Mouse (Mus musculus) lung, embryonic 16.5 days (tissue): Measurements from ENCODE around the gene Mfap5. TPM values are rescaled to one million over a fixed set of nuclear protein-coding genes. Genes with fewer than 3 reads are reported as not detected.
A peak's percentile ranks its signal among the peaks of the same experiment; 100 is the strongest.
"Not testable (repeated sequence)": the region's sequence is repeated elsewhere in the genome, so short reads cannot be mapped to it uniquely, and the experiment has no call there.

Experiments
- ATAC-seq: fragments of 200-750 bp; cut with Nextera tagmentation; 2 replicates; pipeline ENCODE4 v1.8.0; 2017; ENCODE audit warnings: low read depth, mild to moderate bottlenecking, moderate library complexity
- H3K27ac ChIP-seq: fragments of 300-500 bp; sonication (generic); 2 replicates; pipeline ENCODE4 v1.5.1; 2014; ENCODE audit warnings: mild to moderate bottlenecking, control low read depth, low read length
- H3K27me3 ChIP-seq: fragments of 300-500 bp; sonication (generic); 2 replicates; pipeline ENCODE4 v1.6.1; 2014; ENCODE audit warnings: low read depth, low read length, mixed read lengths; ENCODE audit not compliant: control insufficient read depth, insufficient read depth
- H3K36me3 ChIP-seq: fragments of 300-500 bp; sonication (generic); 2 replicates; pipeline ENCODE4 v1.6.1; 2014; ENCODE audit warnings: low read length; ENCODE audit not compliant: control insufficient read depth, insufficient read depth
- H3K4me1 ChIP-seq: fragments of 300-500 bp; sonication (generic); replicated peaks from 2 replicates; pipeline ENCODE4 v1.6.1; 2014; ENCODE audit warnings: low read length, mixed read lengths; ENCODE audit not compliant: control insufficient read depth, insufficient read depth
- H3K4me2 ChIP-seq: fragments of 300-500 bp; sonication (generic); 2 replicates; pipeline ENCODE4 v1.6.1; 2014; ENCODE audit warnings: low read depth, low read length, control low read depth
- H3K4me3 ChIP-seq: fragments of 300-500 bp; sonication (generic); 2 replicates; pipeline ENCODE4 v1.5.1; 2014; ENCODE audit warnings: mild to moderate bottlenecking, low read length, control low read depth
- H3K9ac ChIP-seq: fragments of 300-500 bp; sonication (generic); 2 replicates; pipeline ENCODE4 v1.6.1; 2014; ENCODE audit warnings: low read length, control low read depth
- H3K9me3 ChIP-seq: fragments of 300-500 bp; sonication (generic); 2 replicates; pipeline ENCODE4 v1.6.1; 2016; ENCODE audit warnings: low read length; ENCODE audit not compliant: control insufficient read depth
- WGBS: fragments of 180-500 bp; shearing (Covaris S2); extraction: QIAGEN DNeasy Blood & Tissue Kit; methylation state at CpG from one replicate; pipeline ENCODE4 v1.1.7; 2014; 5-methylcytosine and 5-hydroxymethylcytosine counted together
- polyA plus RNA-seq: library from polyadenylated mRNA; unstranded; fragments of >200 nt; fragmentation: Nextera tagmentation; extraction: Ambion mirVana; gene quantifications from 2 replicates; pipeline ENCODE4 v1.2.1, GENCODE M21; 2015

Mfap5 gene
- polyA plus RNA-seq, 1 experiment from 2014 or later = 26.4 TPM

DNA sequence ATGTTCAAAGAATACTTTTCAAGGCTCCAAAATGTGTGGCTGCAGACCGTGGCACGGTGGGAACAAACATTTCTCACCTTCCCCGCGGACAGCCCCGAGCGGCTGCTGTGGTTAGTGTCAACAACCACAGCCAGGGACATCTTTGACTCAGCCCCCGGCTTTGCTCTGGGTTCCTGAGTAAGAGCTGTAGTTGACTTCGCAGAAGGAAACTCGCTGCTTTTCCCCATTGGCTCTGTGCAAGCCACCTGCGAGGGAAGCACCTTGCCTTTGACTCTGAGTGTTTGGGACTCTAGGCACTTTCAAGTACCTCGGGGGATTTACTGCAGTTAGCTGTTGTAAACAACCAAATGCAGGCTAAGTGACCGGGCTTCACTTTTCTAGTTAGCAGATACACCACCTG is 22.0 kb downstream of the Mfap5 start:
- Histone ChIP-seq H3K36me3 (no peaks in the 10 kb centered on the region), H3K4me2 (no peak overlapping the region), H3K4me3 (no peak overlapping the region), H3K27ac (no peak overlapping the region), H3K27me3 (no peaks in the 10 kb centered on the region), H3K9ac (no peak overlapping the region), H3K9me3 (no peaks in the 10 kb centered on the region), H3K4me1 (peaks cover under 1% of the 10 kb centered on the region; the same call in 1 of the 2 replicates)
- ATAC-seq = no peak
- 22% methylated on average over 12 of the region's 12 CpGs for WGBS

DNA sequence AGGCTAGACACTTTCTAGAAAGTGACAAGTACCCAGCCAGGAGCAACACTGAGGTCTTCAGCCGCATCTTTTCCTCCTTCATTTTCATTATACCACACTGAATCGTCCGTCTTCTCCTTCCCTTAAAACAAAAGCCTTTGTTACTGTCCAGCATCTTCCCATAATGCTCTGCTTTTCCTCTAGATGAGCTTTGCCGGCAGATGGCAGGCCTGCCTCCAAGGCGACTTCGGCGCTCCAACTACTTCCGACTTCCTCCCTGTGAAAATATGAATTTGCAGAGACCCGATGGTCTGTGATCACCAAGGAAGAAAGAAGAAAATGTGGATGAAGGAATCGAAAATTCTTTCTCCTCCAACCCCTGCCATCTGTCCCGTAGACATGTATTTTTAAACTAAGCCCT is 22.5 kb downstream of the Mfap5 start:
- WGBS = 74% methylated on average over 11 of the region's 11 CpGs
- Histone ChIP-seq H3K9ac (no peak overlapping the region), H3K27ac (no peak overlapping the region), H3K9me3 (no peaks in the 10 kb centered on the region), H3K27me3 (no peaks in the 10 kb centered on the region), H3K4me2 (no peak overlapping the region), H3K36me3 (no peaks in the 10 kb centered on the region), H3K4me1 (peaks cover 5% of the 10 kb centered on the region; the same call in 1 of the 2 replicates), H3K4me3 (no peak overlapping the region)
- ATAC-seq = no peak

DNA sequence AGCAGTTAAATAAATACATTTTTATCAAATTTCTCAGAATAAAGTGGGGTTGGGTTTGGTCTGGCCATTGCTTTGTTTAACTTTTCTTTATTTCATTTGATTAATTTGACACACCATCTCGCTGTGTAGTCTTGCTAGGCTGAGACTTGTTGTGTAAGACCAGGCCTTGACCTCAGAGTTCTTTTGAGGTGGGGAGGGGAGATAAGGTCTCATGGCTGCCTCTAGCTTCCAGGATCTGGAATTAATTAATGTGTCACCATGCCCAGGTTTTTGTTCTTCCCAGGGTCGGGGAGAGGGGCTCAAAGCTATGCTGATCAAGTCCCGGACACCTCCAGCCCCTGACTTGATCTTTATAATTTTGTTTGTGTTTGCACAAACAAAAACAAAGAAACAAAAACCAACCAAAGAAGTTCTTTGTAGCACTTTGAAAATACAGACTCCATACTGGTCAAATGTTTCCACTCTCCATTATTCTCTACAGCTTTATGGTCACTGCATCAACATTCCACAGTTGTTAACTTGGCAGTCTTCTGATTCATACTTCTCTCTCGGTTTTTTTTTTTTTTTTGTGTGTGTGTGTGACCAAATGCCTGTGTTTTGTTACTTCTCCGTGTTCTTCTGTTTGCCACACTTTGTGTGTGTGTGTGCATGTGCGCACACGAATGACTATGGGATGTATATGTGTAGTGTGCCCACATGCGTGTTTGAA is 26.0 kb downstream of the Mfap5 start:
- ATAC-seq = no peak
- no peaks in the 10 kb centered on the region for H3K9me3 ChIP-seq
- H3K4me3 ChIP-seq = no peak overlapping the region
- H3K27ac ChIP-seq = no peak overlapping the region
- no peak overlapping the region for H3K4me2 ChIP-seq
- 60% methylated on average over 8 of the region's 8 CpGs for WGBS
- no peaks in the 10 kb centered on the region for H3K27me3 ChIP-seq
- no peak overlapping the region for H3K9ac ChIP-seq
- H3K36me3 ChIP-seq = no peaks in the 10 kb centered on the region
- peaks cover 5% of the 10 kb centered on the region; the same call in 1 of the 2 replicates for H3K4me1 ChIP-seq

DNA sequence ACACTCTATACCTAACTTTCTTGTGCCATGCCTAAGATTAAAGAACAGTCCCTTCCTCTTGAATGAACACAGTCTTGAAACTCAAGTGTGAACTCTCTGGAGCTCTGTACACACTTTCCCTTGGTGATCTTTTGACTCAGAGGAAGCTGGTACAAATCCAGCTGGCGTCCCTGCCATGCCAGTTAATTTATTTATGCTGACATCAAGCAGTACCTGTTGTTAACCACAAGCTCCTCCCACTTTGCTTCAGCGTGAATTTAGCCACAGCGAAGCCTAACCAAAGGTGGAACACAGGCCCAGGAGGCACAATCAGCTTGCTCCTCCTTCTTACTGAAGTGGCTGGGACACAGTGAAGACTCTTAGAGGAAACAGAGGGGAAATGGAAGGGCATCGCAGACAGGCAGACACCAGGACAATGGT is 27.2 kb downstream of the Mfap5 start:
- no peak overlapping the region for H3K9ac ChIP-seq
- no peak overlapping the region for H3K27ac ChIP-seq
- H3K4me3 ChIP-seq = peak overlapping the region; percentile 6; the same call in 1 of the 2 replicates
- peak; percentile 60; the same call in 1 of the 2 replicates for ATAC-seq
- H3K36me3 ChIP-seq = no peaks in the 10 kb centered on the region
- H3K4me1 ChIP-seq = peaks cover 5% of the 10 kb centered on the region; the same call in 1 of the 2 replicates
- peak overlapping the region; percentile 39 for H3K4me2 ChIP-seq
- no peaks in the 10 kb centered on the region for H3K27me3 ChIP-seq
- WGBS = 11% methylated on average over 4 of the region's 4 CpGs
- no peaks in the 10 kb centered on the region for H3K9me3 ChIP-seq

DNA sequence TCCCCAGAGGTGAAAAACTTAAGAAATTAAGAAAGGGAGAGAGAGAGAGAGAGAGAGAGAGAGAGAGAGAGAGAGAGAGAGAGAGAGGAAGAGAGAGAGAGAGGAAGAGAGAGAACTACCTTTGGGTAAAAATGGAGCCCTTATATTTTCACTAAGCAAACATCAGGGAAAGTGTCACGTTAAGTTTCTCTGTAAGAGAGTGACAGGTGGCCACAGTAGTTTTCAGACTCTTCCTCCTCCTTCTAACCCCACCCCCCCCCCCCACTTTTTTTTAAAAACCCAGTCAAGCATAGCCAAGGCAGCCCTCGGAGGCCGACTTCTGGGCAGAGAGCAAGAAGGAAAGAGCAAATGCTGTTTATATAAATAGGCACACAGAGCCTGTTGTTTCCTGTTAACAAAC is 28.4 kb downstream of the Mfap5 start:
- Histone ChIP-seq H3K4me2 (no peak overlapping the region), H3K27ac (no peak overlapping the region), H3K9me3 (no peaks in the 10 kb centered on the region), H3K27me3 (no peaks in the 10 kb centered on the region), H3K9ac (no peak overlapping the region), H3K4me3 (no peak overlapping the region), H3K36me3 (no peaks in the 10 kb centered on the region), H3K4me1 (peaks cover 5% of the 10 kb centered on the region; the same call in 1 of the 2 replicates)
- ATAC-seq = no peak
- 26% methylated on average over 3 of the region's 3 CpGs for WGBS

DNA sequence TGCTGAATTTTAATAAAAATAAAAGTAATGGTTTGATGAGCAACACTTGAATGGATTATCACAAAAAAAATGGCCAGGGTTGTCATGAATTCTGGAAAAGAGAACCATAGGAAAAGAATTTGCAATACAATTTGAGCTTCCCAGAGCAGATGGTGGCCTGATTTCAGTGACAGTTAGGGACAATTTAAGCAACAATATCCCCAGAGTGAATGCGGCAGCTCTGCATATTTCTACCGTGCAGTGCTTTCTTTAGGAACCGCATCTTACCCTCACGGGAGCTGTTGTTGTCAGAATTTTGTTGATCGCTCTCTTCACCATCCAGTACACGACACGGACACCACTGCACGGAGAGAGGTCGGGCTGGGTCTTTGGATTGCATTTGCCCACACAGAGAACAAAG is 33.9 kb downstream of the Mfap5 start:
- no peaks in the 10 kb centered on the region for H3K27me3 ChIP-seq
- H3K4me2 ChIP-seq = no peak overlapping the region
- no peak overlapping the region for H3K27ac ChIP-seq
- H3K4me1 ChIP-seq = no peaks in the 10 kb centered on the region
- H3K9ac ChIP-seq = no peak overlapping the region
- no peaks in the 10 kb centered on the region for H3K9me3 ChIP-seq
- H3K4me3 ChIP-seq = no peak overlapping the region
- 80% methylated on average over 9 of the region's 9 CpGs for WGBS
- no peak for ATAC-seq
- no peaks in the 10 kb centered on the region for H3K36me3 ChIP-seq

DNA sequence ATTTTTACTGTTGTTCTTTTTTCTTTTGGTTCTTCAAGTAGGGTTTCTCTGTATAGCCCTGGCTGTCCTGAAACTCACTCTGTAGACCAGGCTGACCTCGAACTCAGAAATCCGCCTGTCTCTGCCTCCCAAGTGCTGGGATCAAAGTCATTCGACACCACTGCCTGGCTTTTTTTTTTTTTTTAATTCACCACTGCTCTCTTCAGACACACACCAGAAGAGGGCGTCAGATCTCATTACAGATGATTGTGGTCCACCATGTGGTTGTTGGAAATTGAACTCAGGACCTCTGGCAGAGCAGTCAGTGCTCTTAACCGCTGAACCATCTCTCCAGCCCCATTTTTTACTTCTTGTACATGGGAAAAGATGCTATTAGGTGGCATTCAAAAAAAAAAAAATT is 36.8 kb downstream of the Mfap5 start:
- H3K4me2 ChIP-seq, H3K27me3 ChIP-seq, H3K36me3 ChIP-seq, H3K9ac ChIP-seq, H3K27ac ChIP-seq, H3K4me3 ChIP-seq, ATAC-seq, H3K9me3 ChIP-seq, H3K4me1 ChIP-seq: not testable (repeated sequence)
- 69% methylated on average over 5 of the region's 5 CpGs for WGBS

DNA sequence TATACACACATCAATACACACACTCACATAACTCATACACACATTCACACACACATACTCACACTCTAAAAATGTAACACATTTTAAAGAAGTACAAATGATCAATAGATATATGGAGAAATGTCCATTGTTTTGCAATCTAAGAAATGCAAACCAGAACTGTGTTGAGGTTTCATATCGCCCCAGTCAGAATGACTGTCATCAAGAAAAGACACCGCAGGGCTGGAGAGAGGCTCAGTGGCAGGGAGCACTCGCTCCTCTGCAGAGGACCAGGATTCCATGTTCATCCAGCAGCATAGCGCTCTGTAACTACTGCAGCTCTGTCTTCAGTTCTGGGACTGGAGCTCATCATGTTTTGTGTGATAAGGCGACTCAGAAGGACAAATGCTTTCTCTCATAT is 37.9 kb downstream of the Mfap5 start:
- no peak for ATAC-seq
- H3K27ac ChIP-seq = no peak overlapping the region
- no peak overlapping the region for H3K4me3 ChIP-seq
- WGBS = 70% methylated on average over 5 of the region's 5 CpGs
- H3K4me2 ChIP-seq = no peak overlapping the region
- no peak overlapping the region for H3K9ac ChIP-seq
- H3K36me3 ChIP-seq = no peaks in the 10 kb centered on the region
- H3K4me1 ChIP-seq = no peaks in the 10 kb centered on the region
- H3K9me3 ChIP-seq = no peaks in the 10 kb centered on the region
- H3K27me3 ChIP-seq = no peaks in the 10 kb centered on the region

DNA sequence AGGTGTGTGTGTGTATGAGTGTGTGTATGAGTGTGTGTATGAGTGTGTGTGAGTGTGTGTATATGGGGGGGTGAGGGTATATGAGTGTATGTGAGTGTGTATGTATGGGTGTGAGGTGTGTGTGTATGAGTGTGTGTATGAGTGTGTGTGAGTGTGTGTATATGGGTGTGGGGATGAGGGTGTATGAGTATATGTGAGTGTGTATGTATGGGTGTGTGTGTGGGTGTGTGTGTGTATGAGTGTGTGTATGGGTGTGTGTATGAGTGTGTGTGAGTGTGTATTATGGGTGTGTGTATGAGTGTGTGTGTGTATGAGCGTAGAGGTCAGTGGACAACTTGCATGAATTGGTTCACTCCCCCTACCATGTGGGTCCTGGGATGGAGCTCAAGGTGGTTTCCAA is 39.0 kb downstream of the Mfap5 start:
- H3K9ac ChIP-seq = no peak overlapping the region
- no peaks in the 10 kb centered on the region for H3K27me3 ChIP-seq
- H3K4me3 ChIP-seq = no peak overlapping the region
- WGBS = 83% methylated on average over 1 of the region's 1 CpGs
- H3K4me1 ChIP-seq = no peaks in the 10 kb centered on the region
- H3K36me3 ChIP-seq = no peaks in the 10 kb centered on the region
- ATAC-seq = no peak
- H3K4me2 ChIP-seq = no peak overlapping the region
- H3K27ac ChIP-seq = no peak overlapping the region
- no peaks in the 10 kb centered on the region for H3K9me3 ChIP-seq
